Mouse (Mus musculus) ZHBTc4 (cell line): ENCODE data around the gene Atg101.
A peak's percentile ranks its signal among the peaks of the same experiment; 100 is the strongest.

Source experiments
- DNase-seq: peaks from one replicate; pipeline ENCODE4 v3.0.0-alpha.2; 2011; ENCODE audit warnings: low read depth, low spot score

The Atg101 gene

DNA sequence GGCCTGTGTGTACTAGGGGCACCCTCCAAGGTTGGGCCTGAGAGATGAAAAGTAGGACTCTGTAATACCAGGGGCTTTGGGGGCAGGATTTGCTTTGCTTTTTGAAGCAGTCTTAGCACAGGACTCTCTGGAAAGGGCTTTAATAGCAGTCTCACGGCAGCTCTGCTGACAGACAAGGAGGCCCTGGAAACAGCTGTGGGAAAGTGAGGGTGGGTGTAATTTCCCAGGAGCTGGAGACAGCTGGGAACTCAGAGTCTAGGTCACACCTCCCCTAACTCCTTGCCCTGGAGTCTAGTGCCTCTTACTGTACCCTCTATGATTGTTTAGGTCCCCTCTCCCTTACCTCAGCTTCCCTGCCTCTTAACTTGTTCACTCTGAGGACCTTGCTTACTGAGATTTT, 49.1 kb downstream of the Atg101 start:
- DNase-seq = no peak

- no peak for DNase-seq
Measured at GRCm38 (mm10) chr15:101333648-101334047, 49.6 kb downstream of the Atg101 start.

GRCm38 (mm10) chr15:101336474-101337174, 52.6 kb downstream of the Atg101 start:
- no peak for DNase-seq

GRCm38 (mm10) chr15:101338359-101338758, 54.3 kb downstream of the Atg101 start:
- no peak for DNase-seq

- peak; percentile 84 for DNase-seq
Measured at GRCm38 (mm10) chr15:101339537-101339936, 55.5 kb downstream of the Atg101 start.
